Mouse (Mus musculus): Measurements from ENCODE around the gene Lhfpl2.

DNA sequence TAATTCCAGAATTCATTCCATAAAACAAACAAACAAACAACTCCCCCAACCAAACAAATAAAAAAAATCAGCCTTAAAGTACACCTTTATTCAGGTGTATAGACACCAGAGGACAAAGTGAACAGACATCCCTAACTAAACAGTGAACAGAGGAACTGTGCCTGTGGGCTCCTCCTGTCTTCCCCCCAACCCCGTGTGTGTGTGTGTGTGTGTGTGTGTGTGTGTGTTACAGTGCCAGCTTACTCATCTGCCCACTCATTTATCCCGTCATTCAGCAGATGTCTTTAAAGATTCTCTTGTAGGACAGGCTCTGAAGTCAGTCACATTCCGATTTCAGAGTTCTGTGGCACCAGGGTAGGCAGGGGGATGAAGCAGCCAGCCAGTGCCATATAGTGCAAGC, 2.9 kb downstream of the Lhfpl2 start:
- TF ChIP-seq CTCF (IDR thresholded peaks at IDR 0.05; ENCODE audit: insufficient read depth, low read depth, low read length) (no peak), POLR2A (IDR thresholded peaks at IDR 0.05; ENCODE audit: insufficient read depth, low read depth, low read length) (no peak)
